Mouse (Mus musculus): Measurements from ENCODE around the gene Slc25a25.

DNA sequence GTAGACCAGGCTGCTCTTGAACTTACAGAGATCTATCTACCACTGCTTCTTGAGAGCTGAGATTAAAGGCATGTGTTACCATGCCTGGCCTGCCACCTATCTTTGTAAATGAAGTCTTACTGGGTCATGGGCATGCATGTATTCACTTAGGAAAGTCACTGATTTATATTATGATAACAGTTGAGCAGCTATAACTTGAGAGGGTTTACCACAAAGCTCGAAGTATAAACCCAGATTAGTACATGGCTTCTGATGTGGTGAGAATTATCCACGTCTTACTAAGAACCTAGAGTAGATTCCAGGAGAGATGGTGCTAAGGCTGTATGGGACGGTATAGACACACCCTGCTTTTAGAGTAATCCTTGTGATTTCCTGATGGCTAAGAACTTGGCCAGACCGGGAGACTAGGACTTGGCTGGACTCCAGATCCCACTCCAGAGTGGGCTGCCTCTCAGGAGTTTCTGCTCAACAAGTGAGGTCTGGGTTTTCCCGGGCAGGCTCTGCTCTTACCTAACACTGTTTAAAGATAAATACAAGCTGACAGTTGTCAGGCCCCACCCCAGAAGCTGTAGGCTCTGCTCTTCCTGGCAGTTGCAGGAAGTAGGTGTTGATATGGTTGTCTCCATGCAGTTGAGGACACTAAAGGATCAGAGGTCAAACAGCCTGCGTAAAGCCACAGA is 13.1 kb upstream of the Slc25a25 start:
- TF ChIP-seq CTCF (IDR thresholded peaks at IDR 0.05; ENCODE audit: low read depth, low read length) (no peak), POLR2A (IDR thresholded peaks at IDR 0.05; ENCODE audit: borderline replicate concordance, low read depth, low read length) (no peak)

Measured in bone marrow macrophage, adult 2 months (primary cell).